Mouse (Mus musculus) right cerebral cortex, postnatal 14 days (tissue): ENCODE measurements around the gene Spo11.

Experiments used
- DNase-seq: peaks from one replicate; pipeline ENCODE4 v3.0.0; 2022

Spo11 gene

GRCm38 (mm10) chr2:173011440-173011839 lies 33.9 kb downstream of the Spo11 start:
- no peak for DNase-seq

- DNase-seq: no peak
Measured at GRCm38 (mm10) chr2:173014741-173015287, 37.3 kb downstream of the Spo11 start.

DNA sequence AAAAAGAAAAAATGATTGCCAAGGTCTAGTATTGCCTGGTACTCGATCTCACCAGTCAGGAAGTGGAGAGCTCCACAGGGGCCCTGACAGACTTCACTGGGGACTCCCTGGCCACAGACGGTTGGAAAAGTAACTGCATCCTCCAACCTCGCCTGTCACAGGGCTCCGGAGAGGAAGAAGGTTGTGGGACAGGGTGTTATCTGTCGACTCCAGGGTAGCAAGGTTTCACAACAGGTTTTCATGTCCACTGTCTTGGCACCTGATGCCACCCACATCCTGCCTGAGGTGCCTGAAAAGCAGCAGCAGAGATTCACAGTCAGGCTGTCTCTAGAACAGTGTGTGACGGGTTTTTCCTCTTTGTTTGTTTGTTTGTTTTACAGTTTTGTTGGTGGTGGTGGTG lies 40.4 kb downstream of the Spo11 start:
- no peak for DNase-seq

DNA sequence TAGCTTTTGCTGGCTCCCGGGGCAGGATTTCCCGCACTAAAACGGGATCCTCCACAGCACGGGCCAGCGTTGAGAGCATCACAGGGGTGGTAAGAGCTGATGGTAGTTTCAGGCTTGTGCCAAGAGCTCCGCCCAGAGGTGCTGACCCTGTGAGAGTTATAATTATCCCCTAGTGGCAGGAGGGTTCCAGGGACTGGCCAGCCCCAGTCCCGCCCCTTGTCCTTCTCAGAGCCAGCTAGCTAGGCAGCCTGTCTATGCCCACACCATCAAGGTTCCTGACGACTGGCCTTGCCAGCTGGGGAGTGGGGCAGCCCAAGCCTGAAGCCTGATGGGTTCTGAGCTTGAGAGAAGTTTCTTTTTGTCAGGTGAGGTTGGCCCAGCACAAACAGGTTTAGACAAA lies 41.1 kb downstream of the Spo11 start:
- no peak for DNase-seq

GRCm38 (mm10) chr2:173019322-173019721 lies 41.8 kb downstream of the Spo11 start:
- DNase-seq: no peak

DNA sequence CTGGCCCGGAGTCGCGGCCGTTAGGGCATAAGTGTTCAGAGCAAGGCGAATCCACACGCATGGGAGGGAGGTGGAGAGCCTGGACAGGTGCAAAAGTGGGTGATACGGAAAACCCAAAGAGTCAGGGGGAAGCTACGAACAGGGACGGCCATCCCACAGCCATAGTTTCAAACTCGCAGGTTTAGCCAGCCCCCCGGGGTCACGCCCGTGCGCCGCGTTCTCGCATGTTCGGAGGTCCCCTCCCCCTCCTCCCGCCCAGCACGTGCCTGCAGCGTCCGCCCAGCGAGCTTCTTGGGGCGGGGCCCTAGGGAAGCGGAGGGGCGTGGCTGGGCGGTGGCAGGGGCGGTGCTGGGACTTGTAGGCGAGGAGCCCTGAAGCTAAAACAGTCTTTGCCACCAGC lies 42.3 kb downstream of the Spo11 start:
- DNase-seq: peak; percentile 85

DNA sequence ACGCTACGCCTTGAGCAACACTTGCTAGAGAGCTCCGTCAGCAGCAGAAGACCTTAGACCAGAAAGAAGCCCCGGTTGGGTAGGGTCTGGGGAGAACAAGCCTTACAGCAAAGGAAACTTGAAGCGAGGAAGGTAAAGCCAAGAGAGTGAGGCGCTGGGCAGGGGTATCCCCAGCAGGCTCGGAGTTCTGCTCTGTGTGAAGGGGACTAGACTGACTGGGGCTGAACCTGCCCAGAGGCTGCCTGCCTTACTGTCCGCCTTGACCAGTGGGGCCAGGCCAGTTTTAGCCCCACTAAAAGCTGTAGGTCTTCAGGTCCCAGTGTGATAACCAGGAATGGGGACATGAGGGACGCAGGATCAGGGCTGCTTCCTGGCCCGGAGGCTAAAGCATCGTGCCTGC lies 42.9 kb downstream of the Spo11 start, which contains the start of gene Rbm38:
Gene Rbm38, plus strand, starts transcription at position 69 of the 400 bp plus-strand sequence.
- no peak for DNase-seq

DNA sequence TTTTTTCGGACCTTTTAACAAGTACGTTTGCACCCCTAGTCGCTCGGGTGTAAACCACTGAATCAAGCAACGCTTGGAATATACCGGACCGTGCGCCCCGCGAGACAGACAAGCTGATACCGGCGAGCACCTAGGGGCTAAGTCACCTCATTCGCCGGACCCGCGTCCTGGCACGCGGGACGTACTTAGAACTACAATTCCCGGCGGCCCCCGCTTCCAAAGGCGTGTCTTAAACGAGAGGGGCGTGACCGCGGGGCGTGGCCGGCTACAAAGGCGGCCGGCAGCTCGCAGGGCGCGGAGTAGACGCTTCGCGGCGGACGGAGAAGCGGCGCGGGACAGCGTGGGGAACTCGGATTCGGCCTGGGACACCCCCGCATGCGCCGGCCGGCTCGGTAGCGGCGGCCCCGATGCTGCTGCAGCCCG lies 44.1 kb downstream of the Spo11 start:
- peak; percentile 96 for DNase-seq

- no peak for DNase-seq
Measured at GRCm38 (mm10) chr2:173022056-173022681, 44.7 kb downstream of the Spo11 start.

- DNase-seq: no peak
Measured at GRCm38 (mm10) chr2:173022813-173023212, 45.3 kb downstream of the Spo11 start.

DNA sequence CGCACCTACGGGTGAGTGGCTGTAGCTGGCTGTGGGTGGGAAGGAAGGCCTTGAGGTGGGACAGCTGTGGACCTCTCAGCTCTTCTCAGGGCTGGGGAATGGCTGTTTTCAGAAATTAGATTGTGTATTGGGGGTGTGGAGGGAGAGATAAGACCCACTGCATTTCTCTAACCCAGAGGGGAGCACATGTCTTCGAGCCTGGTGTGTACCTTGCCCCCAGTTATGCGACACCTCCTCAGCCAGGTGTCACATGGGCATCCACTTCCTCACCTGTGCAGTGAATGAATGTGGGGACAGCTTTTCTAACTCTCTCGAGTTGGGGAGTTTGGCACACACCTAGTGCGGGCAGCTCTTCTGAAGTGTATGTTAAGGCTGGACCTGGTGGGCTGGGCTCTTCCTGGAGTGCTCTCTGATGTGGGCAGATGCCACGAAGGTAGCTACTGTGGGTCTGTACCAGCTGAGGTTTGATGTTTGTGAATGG lies 45.9 kb downstream of the Spo11 start:
- no peak for DNase-seq

GRCm38 (mm10) chr2:173023966-173024365 lies 46.5 kb downstream of the Spo11 start:
- no peak for DNase-seq

GRCm38 (mm10) chr2:173024392-173024791 lies 46.9 kb downstream of the Spo11 start:
- no peak for DNase-seq

- DNase-seq: no peak
Measured at GRCm38 (mm10) chr2:173024938-173025337, 47.4 kb downstream of the Spo11 start.

DNA sequence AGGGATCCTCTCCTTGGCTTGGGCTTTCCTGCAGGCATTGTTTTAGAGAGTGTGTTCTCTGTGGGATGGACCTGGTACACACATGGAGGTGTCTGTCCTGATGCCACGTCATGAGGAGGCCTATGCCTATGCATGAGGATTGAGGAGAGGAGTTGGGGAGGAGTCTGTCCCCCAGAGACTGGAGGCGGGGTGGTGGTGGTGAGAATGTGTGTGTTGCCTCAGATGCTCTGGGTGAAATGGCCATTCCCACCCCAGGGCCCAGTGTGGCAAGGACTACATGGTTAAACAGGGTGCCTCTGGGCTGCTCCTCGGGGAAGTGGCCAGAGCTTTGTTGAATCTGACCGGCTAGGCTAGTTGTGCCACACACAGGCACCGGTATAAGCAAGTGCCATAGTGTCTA lies 48.8 kb downstream of the Spo11 start:
- no peak for DNase-seq

- no peak for DNase-seq
Measured at GRCm38 (mm10) chr2:173026688-173027131, 49.2 kb downstream of the Spo11 start.

DNA sequence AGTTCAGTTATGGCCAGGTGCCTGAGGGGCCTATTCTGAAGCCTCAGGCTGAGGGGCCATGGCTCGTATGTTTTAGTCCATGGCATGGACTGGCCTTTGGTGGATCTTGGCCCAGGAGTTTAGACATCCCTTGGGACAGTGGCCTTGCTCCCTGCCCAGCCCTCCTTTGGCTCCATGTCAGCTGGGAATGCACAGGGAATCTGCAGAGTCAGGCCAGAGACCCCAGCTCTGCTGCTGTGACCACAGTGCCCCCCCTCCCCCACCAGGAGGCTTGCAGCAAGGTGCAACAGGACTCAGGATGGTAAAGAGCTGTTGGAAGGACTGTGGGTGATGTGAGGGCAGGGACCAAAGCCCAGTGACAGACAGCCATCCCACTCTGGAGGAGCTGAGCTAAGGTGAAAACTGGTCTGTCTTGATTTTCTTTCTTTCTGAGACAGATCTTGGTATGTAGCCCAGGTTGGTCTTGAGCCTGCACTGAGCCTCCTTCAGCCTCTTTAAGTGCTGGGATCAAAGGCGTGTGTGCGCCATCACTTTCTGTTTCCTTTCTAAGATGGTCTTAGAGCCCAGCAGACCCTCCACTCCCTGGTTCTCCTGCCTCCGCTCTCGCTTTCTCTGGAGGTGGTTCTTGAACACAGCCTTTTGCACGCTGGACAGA lies 49.8 kb downstream of the Spo11 start:
- DNase-seq: no peak

DNA sequence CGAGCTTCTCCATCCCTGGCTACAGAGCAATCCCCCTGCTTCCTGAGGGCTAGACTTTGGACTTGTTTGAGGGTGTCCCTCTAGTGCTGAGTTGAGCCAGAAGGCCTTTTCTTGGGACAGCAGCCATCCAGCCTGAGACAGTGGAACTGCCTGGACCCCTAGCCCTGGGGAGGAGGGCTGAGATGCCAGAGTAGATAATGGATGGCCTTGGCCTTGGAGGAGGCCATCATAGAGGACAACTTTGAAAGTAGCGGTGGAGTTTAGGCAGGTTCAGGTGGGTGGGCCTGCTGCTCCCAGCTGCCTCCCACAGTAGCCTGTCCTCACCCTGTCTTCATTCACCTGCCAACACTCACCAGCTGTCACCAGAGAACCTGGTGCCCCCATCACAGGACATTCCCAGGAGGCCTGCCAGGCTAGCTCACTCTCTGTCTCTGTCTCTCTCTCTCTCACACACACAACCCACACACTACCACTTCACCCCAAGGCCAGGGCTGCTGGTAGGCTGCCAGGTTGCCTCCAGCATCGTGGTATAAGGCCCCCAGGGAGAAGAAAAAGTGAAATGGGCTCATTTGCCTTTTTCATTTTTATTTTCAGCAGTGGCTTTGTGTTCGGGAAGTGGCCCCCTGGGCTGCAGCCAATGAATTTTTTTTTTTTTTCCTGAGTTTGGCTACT lies 50.5 kb downstream of the Spo11 start:
- no peak for DNase-seq

- no peak for DNase-seq
Measured at GRCm38 (mm10) chr2:173028508-173029031, 51.1 kb downstream of the Spo11 start.

GRCm38 (mm10) chr2:173030591-173031338 lies 53.3 kb downstream of the Spo11 start:
- no peak for DNase-seq

DNA sequence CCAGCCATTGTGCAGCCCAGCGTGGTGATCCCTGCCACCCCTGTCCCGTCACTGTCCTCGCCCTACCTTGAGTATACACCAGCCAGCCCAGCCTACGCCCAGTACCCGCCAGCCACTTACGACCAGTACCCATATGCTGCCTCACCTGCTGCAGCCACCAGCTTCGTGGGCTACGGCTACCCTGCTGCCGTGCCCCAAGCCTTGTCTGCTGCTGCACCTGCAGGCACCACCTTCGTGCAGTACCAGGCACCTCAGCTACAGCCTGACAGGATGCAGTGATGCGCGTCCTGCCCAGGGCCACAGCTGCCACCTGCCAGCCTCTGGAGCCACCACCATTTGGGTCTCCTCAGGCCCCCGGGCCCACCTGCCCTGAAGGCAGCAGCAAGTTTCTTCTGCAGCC lies 56.0 kb downstream of the Spo11 start:
- DNase-seq: no peak

- DNase-seq: no peak
Measured at GRCm38 (mm10) chr2:173034998-173035397, 57.5 kb downstream of the Spo11 start.

DNA sequence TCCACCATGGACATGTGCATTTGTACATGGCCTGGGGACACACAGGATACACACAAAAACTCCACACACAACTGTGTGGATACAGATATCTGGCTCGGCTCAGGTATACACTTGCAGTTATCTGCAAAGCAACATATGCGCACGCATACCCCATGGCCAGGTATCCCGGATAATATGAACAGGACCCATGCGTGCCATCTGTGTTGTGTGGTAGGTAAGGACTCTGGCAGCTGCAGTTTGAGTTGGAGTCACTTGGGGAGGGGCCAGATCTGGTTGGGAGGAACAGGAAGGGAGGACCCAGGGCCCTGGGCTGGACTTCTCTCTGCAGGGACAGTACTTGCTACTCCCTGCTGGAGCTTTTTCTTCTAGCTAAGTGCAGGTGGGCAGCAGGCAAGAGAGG lies 58.2 kb downstream of the Spo11 start:
- DNase-seq: no peak
